Comparison of ENCODE assay signal across 16 mouse cellular contexts in genomic region chr5:67654572-67654971, GRCm38 (mm10). TPM values are rescaled to one million over a fixed set of nuclear protein-coding genes. Genes with fewer than 3 reads are reported as not detected.
DNase-seq lines count a peak whose midpoint lies in the region; ATAC-seq and TF ChIP-seq lines count a peak whose summit lies in the region.
"Had no signal": no experiment of that assay in that cellular context is flagged by ENCODE, and none has a peak within 500 bp of the region (broad histone marks: within the 10 kb centered on the region; RNA-seq: fewer than 3 reads in every experiment).

No protein-coding gene starts in this region.

- H3K9me3 ChIP-seq in hindbrain, embryonic 10.5 days: no peaks in the 10 kb centered on the region
- no peaks in the 10 kb centered on the region for H3K9me3 ChIP-seq in hindbrain, embryonic 11.5 days (ENCODE audit: control insufficient read depth, low read length)
- H3K9me3 ChIP-seq in midbrain, embryonic 10.5 days (replicated peaks): no peaks in the 10 kb centered on the region
- no peaks in the 10 kb centered on the region for H3K9me3 ChIP-seq in midbrain, embryonic 15.5 days
- H3K9me3 ChIP-seq: embryonic facial prominence, embryonic 13.5 days; forebrain, embryonic 10.5 days; heart, embryonic 13.5 days; hindbrain, embryonic 15.5 days; limb, embryonic 10.5 days; liver, embryonic 13.5 days had no signal

- WGBS in hindbrain, embryonic 10.5 days: 61% methylated on average over 5 of the region's 5 CpGs
- 66% methylated on average over 5 of the region's 5 CpGs for WGBS in hindbrain, embryonic 11.5 days
- WGBS in midbrain, embryonic 10.5 days: 48% methylated on average over 5 of the region's 5 CpGs
- WGBS in midbrain, embryonic 15.5 days: 46% methylated on average over 5 of the region's 5 CpGs
- WGBS in cerebellum, adult 2 months: 40% methylated on average over 5 of the region's 5 CpGs

- no peak overlapping the region for H3K4me3 ChIP-seq in hindbrain, embryonic 10.5 days
- H3K4me3 ChIP-seq in hindbrain, embryonic 11.5 days (ENCODE audit: low read depth, low read length): no peak overlapping the region
- no peak overlapping the region for H3K4me3 ChIP-seq in midbrain, embryonic 10.5 days
- H3K4me3 ChIP-seq in midbrain, embryonic 15.5 days: no peak overlapping the region
- H3K4me3 ChIP-seq in cerebellum, adult 2 months (replicated peaks; ENCODE audit: insufficient read depth, low read depth, low read length): no peak overlapping the region
- H3K4me3 ChIP-seq in layer of hippocampus, adult 2 months: no peak overlapping the region
- H3K4me3 ChIP-seq: embryonic facial prominence, embryonic 13.5 days; forebrain, embryonic 10.5 days; heart, embryonic 13.5 days; hindbrain, embryonic 15.5 days; limb, embryonic 10.5 days; liver, embryonic 13.5 days had no signal

- no peak for TF ChIP-seq CTCF in cerebellum, adult 2 months (IDR thresholded peaks at IDR 0.05; ENCODE audit: borderline replicate concordance, insufficient read depth, low read depth, low read length)
- TF ChIP-seq CTCF in layer of hippocampus, adult 2 months (conservative IDR thresholded peaks at IDR 0.05): no peak

- no peak overlapping the region for H3K9ac ChIP-seq in hindbrain, embryonic 11.5 days (ENCODE audit: low read depth, low read length)
- no peak overlapping the region for H3K9ac ChIP-seq in midbrain, embryonic 15.5 days
- H3K9ac ChIP-seq: embryonic facial prominence, embryonic 13.5 days; heart, embryonic 13.5 days; hindbrain, embryonic 15.5 days; liver, embryonic 13.5 days had no signal

- no peak overlapping the region for H3K4me2 ChIP-seq in hindbrain, embryonic 11.5 days (replicated peaks; ENCODE audit: low read depth, low read length)
- no peak overlapping the region for H3K4me2 ChIP-seq in midbrain, embryonic 15.5 days
- H3K4me2 ChIP-seq: embryonic facial prominence, embryonic 13.5 days; heart, embryonic 13.5 days; hindbrain, embryonic 15.5 days; liver, embryonic 13.5 days had no signal

- peaks cover 10% of the 10 kb centered on the region for H3K36me3 ChIP-seq in hindbrain, embryonic 10.5 days
- no peaks in the 10 kb centered on the region for H3K36me3 ChIP-seq in hindbrain, embryonic 11.5 days (ENCODE audit: control insufficient read depth, insufficient read depth, low read length)
- peaks cover 19% of the 10 kb centered on the region for H3K36me3 ChIP-seq in midbrain, embryonic 10.5 days
- H3K36me3 ChIP-seq in midbrain, embryonic 15.5 days (replicated peaks): 0 out of 2 replicates have a peak, but pooled peaks cover 3% of the 10 kb centered on the region
- H3K36me3 ChIP-seq: embryonic facial prominence, embryonic 13.5 days; heart, embryonic 13.5 days; limb, embryonic 10.5 days had no signal

- H3K27me3 ChIP-seq in hindbrain, embryonic 10.5 days (ENCODE audit: insufficient read depth, poor library complexity, severe bottlenecking): peaks cover 89% of the 10 kb centered on the region
- H3K27me3 ChIP-seq in hindbrain, embryonic 11.5 days (ENCODE audit: control insufficient read depth, insufficient read depth, low read length): peaks cover 16% of the 10 kb centered on the region
- H3K27me3 ChIP-seq in midbrain, embryonic 10.5 days (ENCODE audit: low read depth, poor library complexity, severe bottlenecking): peaks cover 87% of the 10 kb centered on the region
- H3K27me3 ChIP-seq in midbrain, embryonic 15.5 days (replicated peaks): peaks cover 70% of the 10 kb centered on the region
- H3K27me3 ChIP-seq in cerebellum, adult 2 months (ENCODE audit: control insufficient read depth, insufficient read depth, low read length): no peaks in the 10 kb centered on the region
- H3K27me3 ChIP-seq: heart, embryonic 13.5 days; liver, embryonic 13.5 days had no signal

- no peak for TF ChIP-seq POLR2A in cerebellum, adult 2 months (IDR thresholded peaks at IDR 0.05; ENCODE audit: borderline replicate concordance, insufficient read depth, low read length)

- H3K4me1 ChIP-seq in hindbrain, embryonic 10.5 days (replicated peaks): peaks cover 34% of the 10 kb centered on the region
- H3K4me1 ChIP-seq in hindbrain, embryonic 11.5 days (replicated peaks; ENCODE audit: control insufficient read depth, insufficient read depth, low read length): 0 out of 2 replicates have a peak, but pooled peaks cover 2% of the 10 kb centered on the region
- H3K4me1 ChIP-seq in midbrain, embryonic 10.5 days: peaks cover 38% of the 10 kb centered on the region
- H3K4me1 ChIP-seq in midbrain, embryonic 15.5 days: peaks cover 3% of the 10 kb centered on the region; the same call in 1 of the 2 replicates
- H3K4me1 ChIP-seq in cerebellum, adult 2 months (ENCODE audit: control insufficient read depth, insufficient read depth, low read length): peaks cover 6% of the 10 kb centered on the region
- H3K4me1 ChIP-seq: embryonic facial prominence, embryonic 13.5 days; liver, embryonic 13.5 days had no signal

- peak overlapping the region; percentile 80; the same call in 1 of the 2 replicates for H3K27ac ChIP-seq in hindbrain, embryonic 10.5 days
- H3K27ac ChIP-seq in hindbrain, embryonic 11.5 days (ENCODE audit: low read depth, low read length): no peak overlapping the region
- peak overlapping the region; percentile 79 for H3K27ac ChIP-seq in midbrain, embryonic 10.5 days (replicated peaks)
- no peak overlapping the region for H3K27ac ChIP-seq in midbrain, embryonic 15.5 days
- no peak overlapping the region for H3K27ac ChIP-seq in cerebellum, adult 2 months (ENCODE audit: insufficient read depth, low read length)
- H3K27ac ChIP-seq in layer of hippocampus, adult 2 months: no peak overlapping the region
- H3K27ac ChIP-seq: embryonic facial prominence, embryonic 13.5 days; forebrain, embryonic 10.5 days; heart, embryonic 13.5 days; hindbrain, embryonic 15.5 days; limb, embryonic 10.5 days; liver, embryonic 13.5 days had no signal

- no peak for ATAC-seq in hindbrain, embryonic 11.5 days (ENCODE audit: low FRiP score)
- no peak for ATAC-seq in midbrain, embryonic 15.5 days (replicated peaks)
- ATAC-seq: CD4-positive, CD25-positive, alpha-beta regulatory T cell, adult 4 months had no signal

- DNase-seq in hindbrain, embryonic 10.5 days (ENCODE audit: low spot score): no peak
- no peak for DNase-seq in hindbrain, embryonic 11.5 days (ENCODE audit: low spot score)
- DNase-seq in midbrain, embryonic 10.5 days (ENCODE audit: low spot score): no peak
- DNase-seq in cerebellum, adult 2 months: peak; percentile 42 to 65
- peak; percentile 25 to 45 for DNase-seq in cerebellum, postnatal 14 days
- no peak for DNase-seq in layer of hippocampus, adult 2 months (ENCODE audit: low spot score in 2 of 2)
- DNase-seq: adrenal gland, postnatal 36 days; gastrocnemius, postnatal 25 days; liver, embryonic 13.5 days had no signal

RNA-seq across cellular contexts. Expression of gene Shisa3, which starts 46.9 kb away (rescaled TPM):
- polyA plus RNA-seq in hindbrain, embryonic 10.5 days (2016; fragmentation: Nextera tagmentation; extraction: Ambion mirVana): 6.7 and 7.3 TPM in 2 replicates
- polyA plus RNA-seq in hindbrain, embryonic 11.5 days (2014; fragmentation: Nextera tagmentation; extraction: Ambion mirVana): 3.3 and 5.1 TPM in 2 replicates
- polyA plus RNA-seq in midbrain, embryonic 10.5 days (2016; fragmentation: Nextera tagmentation; extraction: Ambion mirVana): 16.2 and 30.1 TPM in 2 replicates
- 34.4 and 37.2 TPM in 2 replicates for polyA plus RNA-seq in midbrain, embryonic 15.5 days (2015; fragmentation: Nextera tagmentation; extraction: Ambion mirVana)
- polyA plus RNA-seq in cerebellum, adult 2 months (2012; rRNA removed): 0.27 and 0.38 TPM in 2 replicates
- 1 to 10 TPM in 1 of 2 experiments, under 1 TPM in 1; 0.52 to 1.2 TPM for total RNA-seq in layer of hippocampus, adult 2 months (2021)

Comparison
In these comparisons a context has a peak if more than half of its experiments do, and no peak if none do; other contexts are left out.
1. H3K27ac ChIP-seq: peak in hindbrain, embryonic 10.5 days (single experiment) and midbrain, embryonic 10.5 days (single experiment); none in hindbrain, embryonic 11.5 days (single experiment), midbrain, embryonic 15.5 days (single experiment), cerebellum, adult 2 months (single experiment) and layer of hippocampus, adult 2 months (single experiment).
2. DNase-seq: peak in cerebellum, adult 2 months (2 of 2) and cerebellum, postnatal 14 days (2 of 2); none in hindbrain, embryonic 10.5 days (single experiment), hindbrain, embryonic 11.5 days (single experiment), midbrain, embryonic 10.5 days (single experiment) and layer of hippocampus, adult 2 months (0 of 2).